Mouse (Mus musculus): ENCODE data around the gene Dnajc1.

DNA sequence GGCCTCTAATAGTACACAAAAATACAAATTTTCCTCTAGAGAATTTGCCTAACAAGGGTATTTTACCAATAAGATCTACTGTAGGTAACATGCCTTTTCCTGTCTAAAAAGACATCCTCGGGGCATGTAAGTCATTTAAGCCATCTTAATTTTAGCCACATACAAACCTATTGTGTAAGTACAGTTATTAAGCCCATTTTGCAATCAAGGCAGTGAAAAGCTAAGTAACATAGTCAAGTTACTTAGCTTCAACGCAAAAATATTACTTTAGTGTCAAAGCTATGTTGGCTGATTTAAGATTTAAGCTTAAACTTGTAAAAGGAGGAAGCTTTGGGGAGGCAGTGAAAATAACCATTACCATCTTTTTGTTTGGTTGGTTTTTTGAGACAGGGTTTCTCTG is 74.0 kb downstream of the Dnajc1 start:
- TF ChIP-seq CTCF (IDR thresholded peaks at IDR 0.05; ENCODE audit: borderline replicate concordance, control insufficient read depth, extremely low read depth, insufficient read depth, low read length, poor library complexity): no peak
- no peak for TF ChIP-seq POLR2A (IDR thresholded peaks at IDR 0.05; ENCODE audit: control insufficient read depth, extremely low read depth, insufficient read depth, low read length, poor library complexity)
